Mouse (Mus musculus): ENCODE measurements around the gene Uba7. TPM values are rescaled to one million over a fixed set of nuclear protein-coding genes. Genes with fewer than 3 reads are reported as not detected.

Gene Uba7
- polyA plus RNA-seq, 1 experiment from 2014 or later: 35.5 TPM

DNA sequence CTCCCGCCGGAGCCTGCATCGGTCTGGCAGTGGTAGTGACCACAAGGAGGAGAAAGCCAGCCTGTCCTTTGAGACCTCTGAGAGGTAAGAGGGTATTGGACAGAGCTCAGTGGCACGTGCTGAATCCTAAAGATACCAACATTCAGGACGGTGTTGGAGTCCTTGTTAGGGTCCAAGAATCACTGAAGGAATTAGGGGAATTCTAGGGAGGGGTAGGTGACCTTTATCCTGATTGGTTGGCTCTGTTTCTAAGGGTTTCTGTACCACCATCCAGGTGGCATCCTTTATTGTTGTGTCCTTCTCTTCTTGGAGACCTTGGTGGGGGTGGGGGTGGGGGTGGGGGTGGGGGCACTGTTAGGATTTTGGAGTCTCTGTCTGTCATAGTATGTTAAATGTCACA is 56.8 kb downstream of the Uba7 start:
- Histone ChIP-seq H3K4me3 (ENCODE audit: low read length) (no peak overlapping the region), H3K36me3 (ENCODE audit: control insufficient read depth, insufficient read depth, low read length) (peaks cover 10% of the 10 kb centered on the region), H3K9ac (ENCODE audit: low read depth, low read length) (no peak overlapping the region), H3K9me3 (ENCODE audit: control insufficient read depth, low read length) (no peaks in the 10 kb centered on the region), H3K4me1 (ENCODE audit: control insufficient read depth, insufficient read depth, low read length) (no peaks in the 10 kb centered on the region), H3K27me3 (replicated peaks; ENCODE audit: control insufficient read depth, insufficient read depth, low read length) (no peaks in the 10 kb centered on the region), H3K27ac (ENCODE audit: low read length) (no peak overlapping the region), H3K4me2 (ENCODE audit: low read depth, low read length) (no peak overlapping the region)
- ATAC-seq: no peak
- 91% methylated on average over 5 of the region's 5 CpGs for WGBS

Other genes starting within 250 kb of the Uba7 start
- 127 and 145 TPM in 2 replicates for gene Rbm5, start 204.5 kb upstream of the Uba7 start, polyA plus RNA-seq (2015; fragmentation: Nextera tagmentation; extraction: Ambion mirVana)
- 48.6 and 55.4 TPM in 2 replicates for gene Rbm6, start 102.3 kb upstream of the Uba7 start, polyA plus RNA-seq (2015; fragmentation: Nextera tagmentation; extraction: Ambion mirVana)
- gene Mon1a, start 87.4 kb upstream of the Uba7 start, polyA plus RNA-seq (2015; fragmentation: Nextera tagmentation; extraction: Ambion mirVana): 22.5 and 23.8 TPM in 2 replicates
- gene Mst1r, start 68.6 kb upstream of the Uba7 start, polyA plus RNA-seq (2015; fragmentation: Nextera tagmentation; extraction: Ambion mirVana): 13.3 and 16.9 TPM in 2 replicates
- gene Actl11, start 47.0 kb upstream of the Uba7 start, polyA plus RNA-seq (2015; fragmentation: Nextera tagmentation; extraction: Ambion mirVana): not detected in 2 replicates
- 1.3 and 1.7 TPM in 2 replicates for gene Camkv, start 39.8 kb upstream of the Uba7 start, polyA plus RNA-seq (2015; fragmentation: Nextera tagmentation; extraction: Ambion mirVana)
- gene Traip, start 25.4 kb upstream of the Uba7 start, polyA plus RNA-seq (2015; fragmentation: Nextera tagmentation; extraction: Ambion mirVana): 12.4 and 17.0 TPM in 2 replicates
- 4.5 and 5.0 TPM in 2 replicates for gene Gm20661, start 7.6 kb downstream of the Uba7 start, polyA plus RNA-seq (2015; fragmentation: Nextera tagmentation; extraction: Ambion mirVana)
- 34.0 and 35.8 TPM in 2 replicates for gene Inka1, start 10.4 kb downstream of the Uba7 start, polyA plus RNA-seq (2015; fragmentation: Nextera tagmentation; extraction: Ambion mirVana)
- gene Cdhr4, start 17.0 kb downstream of the Uba7 start, polyA plus RNA-seq (2015; fragmentation: Nextera tagmentation; extraction: Ambion mirVana): 9.0 and 9.6 TPM in 2 replicates
- 0.07 and 0.54 TPM in 2 replicates for gene Gm20662, start 20.8 kb downstream of the Uba7 start, polyA plus RNA-seq (2015; fragmentation: Nextera tagmentation; extraction: Ambion mirVana)
- 37.1 and 40.5 TPM in 2 replicates for gene Ip6k1, start 27.0 kb downstream of the Uba7 start, polyA plus RNA-seq (2015; fragmentation: Nextera tagmentation; extraction: Ambion mirVana)
- gene Gmppb, start 73.7 kb downstream of the Uba7 start, polyA plus RNA-seq (2015; fragmentation: Nextera tagmentation; extraction: Ambion mirVana): 105 and 115 TPM in 2 replicates
- 3.2 and 4.2 TPM in 2 replicates for gene Amigo3, start 77.7 kb downstream of the Uba7 start, polyA plus RNA-seq (2015; fragmentation: Nextera tagmentation; extraction: Ambion mirVana)
- 1.8 and 2.0 TPM in 2 replicates for gene Mst1, start 104.9 kb downstream of the Uba7 start, polyA plus RNA-seq (2015; fragmentation: Nextera tagmentation; extraction: Ambion mirVana)
- gene Rnf123, start 107.8 kb downstream of the Uba7 start, polyA plus RNA-seq (2015; fragmentation: Nextera tagmentation; extraction: Ambion mirVana): 20.3 and 22.3 TPM in 2 replicates
- gene Apeh, start 119.1 kb downstream of the Uba7 start, polyA plus RNA-seq (2015; fragmentation: Nextera tagmentation; extraction: Ambion mirVana): 105 and 109 TPM in 2 replicates
- 5.4 TPM in 2 replicates for gene Bsn, start 214.9 kb downstream of the Uba7 start, polyA plus RNA-seq (2015; fragmentation: Nextera tagmentation; extraction: Ambion mirVana)

Measured in intestine, embryonic 16.5 days (tissue).